Mouse (Mus musculus) neural tube, embryonic 12.5 days (tissue): ENCODE measurements at regions not wholly inside any gene's neighbourhood (a gene's known extent, or its start where the extent isn't known, plus 50 kb on each side); places are given as distances from the start of the nearest gene placed in this dataset.

Source experiments
- ATAC-seq: fragments of 200-750 bp; cut with Nextera tagmentation; 2 replicates; pipeline ENCODE4 v1.8.0; 2017; ENCODE audit warnings: low read depth, mild to moderate bottlenecking, moderate TSS enrichment, moderate library complexity; ENCODE audit not compliant: low FRiP score
- H3K27ac ChIP-seq: fragments of 300-500 bp; sonication (generic); 2 replicates; pipeline ENCODE4 v1.5.1; 2016
- H3K27me3 ChIP-seq: fragments of 300-500 bp; sonication (generic); replicated peaks from 2 replicates; pipeline ENCODE4 v1.6.1; 2016; ENCODE audit warnings: mild to moderate bottlenecking
- H3K36me3 ChIP-seq: fragments of 300-500 bp; sonication (generic); 2 replicates; pipeline ENCODE4 v1.6.1; 2016; ENCODE audit warnings: mild to moderate bottlenecking
- H3K4me1 ChIP-seq: fragments of 300-500 bp; sonication (generic); 2 replicates; pipeline ENCODE4 v1.6.1; 2016
- H3K4me2 ChIP-seq: fragments of 300-500 bp; sonication (generic); replicated peaks from 2 replicates; pipeline ENCODE4 v1.6.1; 2016; ENCODE audit warnings: mild to moderate bottlenecking
- H3K4me3 ChIP-seq: fragments of 300-500 bp; sonication (generic); 2 replicates; pipeline ENCODE4 v1.5.1; 2016
- H3K9ac ChIP-seq: fragments of 300-500 bp; sonication (generic); 2 replicates; pipeline ENCODE4 v1.6.1; 2016; ENCODE audit warnings: mild to moderate bottlenecking
- H3K9me3 ChIP-seq: fragments of 300-500 bp; sonication (generic); 2 replicates; pipeline ENCODE4 v1.6.1; 2016; ENCODE audit warnings: mild to moderate bottlenecking
- WGBS: fragments of 180-500 bp; shearing (Covaris S2); methylation state at CpG from one replicate; pipeline ENCODE4 v1.1.7; 2016; 5-methylcytosine and 5-hydroxymethylcytosine counted together

DNA sequence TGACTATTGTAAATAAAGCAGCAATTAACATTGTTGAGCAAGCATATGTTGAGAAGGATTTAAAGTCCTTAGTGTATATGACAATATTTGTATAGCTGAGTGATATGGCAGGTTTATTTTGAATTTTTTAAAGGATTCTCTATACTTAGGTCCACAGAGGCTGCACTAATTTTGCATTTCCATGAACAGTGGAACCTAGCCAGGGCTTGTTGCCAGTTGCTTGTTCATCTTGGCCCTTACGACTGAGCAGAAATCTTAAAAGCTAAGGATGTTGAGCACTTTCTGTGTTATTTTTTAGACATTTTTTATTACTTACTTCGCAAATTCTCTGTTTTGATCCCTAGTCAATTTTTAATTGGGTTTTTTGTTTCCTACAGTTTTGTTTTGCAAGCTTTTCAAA, 417.8 kb downstream of the Cdh7 start:
- Histone ChIP-seq H3K4me2 (no peak overlapping the region), H3K27me3 (no peaks in the 10 kb centered on the region), H3K4me3 (no peak overlapping the region), H3K9ac (no peak overlapping the region), H3K4me1 (no peaks in the 10 kb centered on the region), H3K9me3 (no peaks in the 10 kb centered on the region), H3K27ac (no peak overlapping the region), H3K36me3 (no peaks in the 10 kb centered on the region)
- ATAC-seq: no peak
- 91% methylated on average over 2 of the region's 2 CpGs for WGBS

DNA sequence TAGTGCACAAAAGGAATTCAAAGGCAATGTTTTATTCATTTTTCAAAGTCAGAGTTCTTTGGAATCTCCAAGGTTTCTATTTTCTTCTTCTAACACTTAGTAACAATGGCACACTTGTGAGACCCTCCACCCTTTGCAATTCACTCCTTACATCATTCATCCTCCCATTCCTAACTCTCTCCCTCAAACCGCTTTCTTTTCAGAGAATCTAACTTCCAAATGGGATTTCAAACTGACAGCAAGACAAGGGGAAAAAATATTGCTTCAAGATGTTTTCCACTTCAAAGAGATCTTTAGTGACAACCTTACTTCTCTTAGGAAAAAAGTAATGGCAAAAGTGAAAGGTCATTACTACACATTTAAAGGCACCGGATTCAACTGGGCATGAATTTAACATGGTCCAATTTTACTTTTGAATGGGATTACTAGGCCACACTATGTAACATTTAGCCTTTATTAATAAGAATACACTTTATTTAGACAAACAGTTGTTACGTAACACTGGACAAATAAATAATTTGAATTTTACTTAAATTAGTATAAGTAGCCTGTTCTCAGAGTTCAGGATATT, 465.6 kb downstream of the Cdh7 start:
- Histone ChIP-seq H3K36me3 (no peaks in the 10 kb centered on the region), H3K4me3 (no peak overlapping the region), H3K9ac (no peak overlapping the region), H3K27me3 (no peaks in the 10 kb centered on the region), H3K9me3 (no peaks in the 10 kb centered on the region), H3K27ac (no peak overlapping the region), H3K4me1 (no peaks in the 10 kb centered on the region), H3K4me2 (no peak overlapping the region)
- 11% methylated on average over 3 of the region's 3 CpGs for WGBS
- peak; percentile 68 for ATAC-seq

DNA sequence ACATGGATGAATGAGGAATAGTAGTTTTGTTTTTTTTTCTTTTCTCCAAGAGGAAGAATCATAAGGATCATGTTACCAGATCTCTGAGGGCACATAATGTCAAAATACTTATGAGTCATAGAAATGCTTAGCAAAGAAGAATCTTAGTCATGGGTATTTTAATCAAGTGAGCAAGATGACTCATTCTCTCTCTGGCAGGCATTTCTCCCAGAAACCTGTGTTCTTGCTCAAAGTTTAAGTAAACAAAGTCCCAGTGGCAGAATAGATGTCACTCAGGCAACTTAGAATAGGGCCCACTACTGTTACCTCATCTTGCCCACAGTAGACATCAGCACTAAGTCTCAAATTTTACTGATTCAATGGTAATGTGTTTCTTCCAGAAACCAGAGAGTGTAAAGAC, 493.9 kb downstream of the Cdh19 start:
- no peak overlapping the region for H3K4me3 ChIP-seq
- no peaks in the 10 kb centered on the region for H3K9me3 ChIP-seq
- H3K27me3 ChIP-seq: no peaks in the 10 kb centered on the region
- H3K27ac ChIP-seq: no peak overlapping the region
- H3K9ac ChIP-seq: no peak overlapping the region
- no peak for ATAC-seq
- H3K36me3 ChIP-seq: no peaks in the 10 kb centered on the region
- H3K4me2 ChIP-seq: no peak overlapping the region
- no peaks in the 10 kb centered on the region for H3K4me1 ChIP-seq

DNA sequence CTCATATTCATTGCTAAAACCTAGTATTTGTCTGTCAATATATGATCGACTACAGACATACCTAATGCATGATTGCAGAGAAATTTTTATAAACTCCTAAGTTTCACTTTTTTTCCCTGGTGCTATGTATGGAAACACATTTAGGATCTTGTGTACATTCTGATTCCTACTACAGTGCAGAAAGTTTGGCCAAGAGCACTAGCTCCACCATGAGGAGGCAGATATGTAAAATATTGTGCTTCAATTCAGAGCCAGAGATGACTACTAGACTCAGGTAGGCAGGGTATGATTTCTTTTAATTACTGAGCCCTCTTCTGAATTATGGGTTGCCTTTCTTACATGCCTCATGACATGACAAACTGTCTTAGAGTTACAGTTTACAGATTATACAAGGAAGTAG, 488.0 kb downstream of the Cdh19 start:
- H3K27me3 ChIP-seq: no peaks in the 10 kb centered on the region
- H3K9me3 ChIP-seq: no peaks in the 10 kb centered on the region
- H3K27ac ChIP-seq: no peak overlapping the region
- H3K4me3 ChIP-seq: no peak overlapping the region
- H3K4me1 ChIP-seq: no peaks in the 10 kb centered on the region
- H3K36me3 ChIP-seq: no peaks in the 10 kb centered on the region
- 87% methylated on average over 1 of the region's 1 CpGs for WGBS
- no peak overlapping the region for H3K4me2 ChIP-seq
- ATAC-seq: no peak
- H3K9ac ChIP-seq: no peak overlapping the region
